Mouse (Mus musculus) stomach, postnatal 0 days (tissue): ENCODE measurements around the gene 2510009E07Rik. TPM values are rescaled to one million over a fixed set of nuclear protein-coding genes. Genes with fewer than 3 reads are reported as not detected.

ENCODE experiments used
- ATAC-seq: fragments of 200-750 bp; cut with Nextera tagmentation; 2 replicates; pipeline ENCODE4 v1.8.0; 2017; ENCODE audit not compliant: low FRiP score, low TSS enrichment
- DNase-seq: peaks from one replicate; pipeline ENCODE4 v3.0.0-alpha.2; 2016; ENCODE audit warnings: low spot score
- H3K27ac ChIP-seq: fragments of 300-500 bp; sonication (generic); replicated peaks from 2 replicates; pipeline ENCODE4 v1.5.1; 2014; ENCODE audit warnings: mild to moderate bottlenecking, control low read depth
- H3K27me3 ChIP-seq: fragments of 300-500 bp; sonication (generic); 2 replicates; pipeline ENCODE4 v1.6.1; 2014; ENCODE audit warnings: low read length; ENCODE audit not compliant: control insufficient read depth, insufficient read depth
- H3K36me3 ChIP-seq: fragments of 300-500 bp; sonication (generic); 2 replicates; pipeline ENCODE4 v1.6.1; 2014; ENCODE audit warnings: low read length, mixed read lengths; ENCODE audit not compliant: control insufficient read depth, insufficient read depth
- H3K4me1 ChIP-seq: fragments of 300-500 bp; sonication (generic); replicated peaks from 2 replicates; pipeline ENCODE4 v1.6.1; 2014; ENCODE audit warnings: antibody characterized with exemption; ENCODE audit not compliant: control insufficient read depth, insufficient read depth
- H3K4me2 ChIP-seq: fragments of 300-500 bp; sonication (generic); replicated peaks from 2 replicates; pipeline ENCODE4 v1.6.1; 2014; ENCODE audit warnings: low read depth, mild to moderate bottlenecking, control low read depth, moderate library complexity
- H3K4me3 ChIP-seq: fragments of 300-500 bp; sonication (generic); 2 replicates; pipeline ENCODE4 v1.5.1; 2014; ENCODE audit warnings: low read depth, low read length, control low read depth
- H3K9ac ChIP-seq: fragments of 300-500 bp; sonication (generic); 2 replicates; pipeline ENCODE4 v1.6.1; 2014; ENCODE audit warnings: mild to moderate bottlenecking, low read length, control low read depth, mixed read lengths
- H3K9me3 ChIP-seq: fragments of 300-500 bp; sonication (generic); 2 replicates; pipeline ENCODE4 v1.6.1; 2016; ENCODE audit warnings: low read length; ENCODE audit not compliant: control insufficient read depth
- CTCF ChIP-seq: IDR thresholded peaks from 2 replicates; pipeline ENCODE4 v1.5.1; 2016; ENCODE audit warnings: antibody characterized with exemption, low read depth, mild to moderate bottlenecking, moderate library complexity
- EP300 ChIP-seq: optimal IDR thresholded peaks from 2 replicates; pipeline ENCODE3; 2016; ENCODE audit warnings: antibody characterized with exemption
- WGBS: fragments of 180-500 bp; shearing (Covaris S2); extraction: QIAGEN DNeasy Blood & Tissue Kit; methylation state at CpG from one replicate; pipeline ENCODE4 v1.1.7; 2014; 5-methylcytosine and 5-hydroxymethylcytosine counted together
- polyA plus RNA-seq: library from polyadenylated mRNA; unstranded; fragments of >200 nt; fragmentation: Nextera tagmentation; extraction: Ambion mirVana; gene quantifications from 2 replicates; pipeline ENCODE4 v1.2.1, GENCODE M21; 2015

2510009E07Rik gene
- 9.6 and 10.3 TPM in 2 replicates for polyA plus RNA-seq

DNA sequence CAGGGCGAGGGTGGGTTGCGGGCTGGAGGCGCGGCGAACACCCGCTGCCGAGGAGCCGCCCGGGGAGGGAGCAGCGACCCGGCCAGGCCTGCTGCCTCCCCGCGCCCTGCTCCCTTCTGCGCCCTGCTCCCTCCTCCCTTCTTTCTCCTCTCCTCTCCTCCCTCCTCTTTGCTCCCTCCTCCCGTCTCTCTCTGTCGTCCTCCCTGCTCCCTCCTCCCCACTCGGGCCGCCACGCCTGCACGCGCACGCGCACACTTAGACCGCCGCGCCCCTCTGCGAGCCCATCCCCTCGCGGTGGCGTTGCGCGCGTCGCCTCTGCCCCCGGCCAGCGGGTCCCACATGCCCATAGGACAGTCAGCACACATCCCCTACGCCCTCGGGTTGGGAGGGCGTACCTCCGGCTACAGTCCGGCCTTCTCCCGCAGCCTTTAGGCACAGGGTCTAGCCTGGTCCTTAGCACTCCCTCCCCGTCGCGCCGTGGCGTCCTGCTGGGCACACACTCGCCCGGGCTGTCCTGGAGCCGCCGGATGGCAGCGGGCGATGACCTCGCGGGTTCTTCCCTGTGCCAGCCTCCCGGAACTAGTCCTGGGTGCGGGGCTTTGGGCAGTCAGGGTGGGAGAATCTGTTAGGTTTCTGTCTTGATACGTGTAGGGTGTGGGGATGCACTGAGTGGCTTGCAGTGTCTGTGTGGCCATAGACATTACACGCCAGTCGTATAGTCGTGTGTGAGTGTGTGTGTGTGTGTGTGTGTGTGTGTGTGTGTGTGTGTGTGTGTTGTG lies at the start of gene 2510009E07Rik:
TSS of gene 2510009E07Rik (minus strand) at position 203 of the 779 bp plus-strand sequence.
- Histone ChIP-seq H3K27me3 (no peaks in the 10 kb centered on the region), H3K9ac (peak within 1 kb of the TSS; percentile 88), H3K4me3 (peak within 1 kb of the TSS; percentile 86), H3K9me3 (no peaks in the 10 kb centered on the region), H3K27ac (peak within 1 kb of the TSS; percentile 92), H3K4me1 (no peaks in the 10 kb centered on the region), H3K4me2 (peak within 1 kb of the TSS; percentile 98), H3K36me3 (no peaks in the 10 kb centered on the region)
- DNase-seq (peak; percentile 85), ATAC-seq (peak; percentile 92)
- under 1% methylated on average over 46 of the region's 61 CpGs for WGBS
- peak; percentile 38 for TF ChIP-seq CTCF
- no peak for TF ChIP-seq EP300

DNA sequence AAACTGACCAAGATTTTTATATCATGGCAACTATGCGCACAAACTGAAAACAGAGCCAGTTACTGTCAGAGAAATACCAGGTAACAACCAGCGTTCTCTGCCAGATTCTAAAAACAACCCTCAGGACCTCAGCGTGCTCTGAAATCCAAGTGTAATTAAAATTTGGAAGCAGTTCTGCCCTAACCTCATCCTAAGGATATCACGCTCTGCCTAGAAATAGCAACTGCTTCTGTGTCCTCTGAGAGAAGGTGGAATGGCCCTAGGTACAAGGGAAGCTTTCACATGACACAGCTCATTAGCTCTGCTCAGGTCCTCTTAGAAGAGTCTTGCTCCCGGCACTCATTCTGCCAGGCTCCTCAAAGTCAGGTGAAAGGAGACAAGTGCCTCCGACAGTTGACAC lies 48.9 kb upstream of the 2510009E07Rik start:
- H3K4me3 ChIP-seq = no peak overlapping the region
- no peaks in the 10 kb centered on the region for H3K4me1 ChIP-seq
- WGBS = 90% methylated on average over 6 of the region's 6 CpGs
- no peak overlapping the region for H3K27ac ChIP-seq
- no peaks in the 10 kb centered on the region for H3K27me3 ChIP-seq
- no peak overlapping the region for H3K4me2 ChIP-seq
- H3K9me3 ChIP-seq = no peaks in the 10 kb centered on the region
- no peaks in the 10 kb centered on the region for H3K36me3 ChIP-seq
- no peak overlapping the region for H3K9ac ChIP-seq
- DNase-seq = no peak
- TF ChIP-seq CTCF (no peak), EP300 (no peak)
- ATAC-seq = no peak

GRCm38 (mm10) chr16:21742898-21743297 lies 48.4 kb upstream of the 2510009E07Rik start:
- H3K4me3 ChIP-seq = no peak overlapping the region
- TF ChIP-seq EP300 (no peak), CTCF (no peak)
- no peaks in the 10 kb centered on the region for H3K4me1 ChIP-seq
- no peak overlapping the region for H3K27ac ChIP-seq
- ATAC-seq = no peak
- DNase-seq = no peak
- WGBS = 90% methylated on average over 5 of the region's 5 CpGs
- no peaks in the 10 kb centered on the region for H3K9me3 ChIP-seq
- no peaks in the 10 kb centered on the region for H3K36me3 ChIP-seq
- no peak overlapping the region for H3K4me2 ChIP-seq
- no peaks in the 10 kb centered on the region for H3K27me3 ChIP-seq
- H3K9ac ChIP-seq = no peak overlapping the region

DNA sequence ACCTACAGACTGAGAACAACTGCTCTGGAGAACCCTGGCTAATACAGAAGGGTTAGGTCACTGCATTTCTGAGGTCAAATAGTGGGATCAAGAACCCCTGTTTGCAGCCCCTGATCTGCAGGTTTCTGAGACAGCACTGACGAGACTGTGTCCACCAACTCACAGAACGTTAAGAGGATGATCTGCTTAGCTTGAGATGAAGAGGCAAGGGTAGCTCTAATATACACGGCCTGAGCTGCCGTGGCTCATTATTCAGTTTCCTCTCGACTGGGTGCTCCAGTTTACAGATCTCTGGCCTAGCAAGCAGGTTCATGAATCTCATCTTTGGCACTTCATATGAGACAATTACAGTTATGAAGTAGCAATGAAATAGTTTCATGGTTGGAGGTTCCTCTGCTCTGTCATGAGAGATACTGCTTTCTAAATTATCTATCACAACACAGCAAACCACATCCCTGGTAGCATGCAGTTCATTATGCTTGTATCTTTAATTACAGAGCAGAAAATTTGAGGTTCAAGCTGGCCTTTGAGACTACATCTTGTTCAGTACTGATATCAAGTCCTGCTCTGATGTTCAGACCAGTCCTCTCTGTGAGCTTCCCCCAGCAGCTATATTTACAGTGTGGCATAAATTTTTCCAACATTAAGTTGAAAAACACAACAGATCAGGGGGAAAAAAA lies 47.9 kb upstream of the 2510009E07Rik start:
- ATAC-seq = no peak
- H3K4me1 ChIP-seq = no peaks in the 10 kb centered on the region
- H3K9ac ChIP-seq = no peak overlapping the region
- H3K9me3 ChIP-seq = no peaks in the 10 kb centered on the region
- no peak for DNase-seq
- H3K36me3 ChIP-seq = no peaks in the 10 kb centered on the region
- no peak overlapping the region for H3K4me2 ChIP-seq
- WGBS = 86% methylated on average over 5 of the region's 5 CpGs
- H3K27ac ChIP-seq = no peak overlapping the region
- H3K27me3 ChIP-seq = no peaks in the 10 kb centered on the region
- H3K4me3 ChIP-seq = no peak overlapping the region
- TF ChIP-seq CTCF (no peak), EP300 (no peak)

DNA sequence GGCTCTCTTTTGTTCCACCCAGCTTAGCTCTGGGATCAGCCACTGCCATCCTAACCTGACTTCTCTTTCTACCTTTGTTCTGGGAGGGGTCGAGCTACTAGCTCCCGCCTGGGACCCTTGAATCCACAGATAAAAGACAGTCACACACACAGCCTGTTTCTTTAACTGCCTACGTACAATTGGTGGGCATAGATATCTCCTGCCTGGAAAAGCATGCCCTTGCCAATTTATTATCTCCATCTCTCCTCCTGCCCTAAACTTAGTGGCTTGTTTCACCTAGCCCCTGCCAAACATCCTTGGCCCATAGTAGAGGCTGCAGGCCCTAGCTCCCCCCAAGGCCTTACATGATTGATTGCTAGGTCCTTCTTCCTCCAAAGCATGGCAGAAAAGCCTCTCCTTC lies 47.1 kb upstream of the 2510009E07Rik start:
- no peak for ATAC-seq
- no peaks in the 10 kb centered on the region for H3K9me3 ChIP-seq
- H3K4me2 ChIP-seq = no peak overlapping the region
- H3K27me3 ChIP-seq = no peaks in the 10 kb centered on the region
- H3K36me3 ChIP-seq = no peaks in the 10 kb centered on the region
- no peak overlapping the region for H3K4me3 ChIP-seq
- 88% methylated on average over 3 of the region's 3 CpGs for WGBS
- H3K9ac ChIP-seq = no peak overlapping the region
- H3K27ac ChIP-seq = no peak overlapping the region
- no peaks in the 10 kb centered on the region for H3K4me1 ChIP-seq
- no peak for DNase-seq
- TF ChIP-seq EP300 = no peak
- TF ChIP-seq CTCF = no peak

DNA sequence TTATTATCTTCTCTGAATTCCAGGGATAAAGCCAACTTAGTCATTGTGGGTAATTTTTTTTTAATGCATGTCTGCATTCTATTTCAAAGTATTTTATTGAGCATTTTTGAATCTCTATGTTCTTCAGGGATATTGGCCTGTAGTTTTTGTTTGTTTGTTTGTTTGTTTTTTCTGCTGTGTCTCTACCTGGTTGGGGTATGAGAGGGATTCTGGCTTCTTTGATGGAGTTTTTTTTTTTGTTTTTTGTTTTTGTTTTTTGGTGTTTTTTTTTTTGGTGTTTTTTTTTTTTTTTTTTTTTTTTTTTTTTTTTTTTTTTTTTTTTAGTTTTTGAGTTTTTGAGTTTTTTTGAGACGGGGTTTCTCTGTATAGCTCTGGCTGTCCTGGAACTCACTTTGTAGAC lies 41.2 kb upstream of the 2510009E07Rik start:
- H3K27me3 ChIP-seq = no peaks in the 10 kb centered on the region
- DNase-seq (no peak), ATAC-seq (no peak)
- H3K27ac ChIP-seq = no peak overlapping the region
- no peaks in the 10 kb centered on the region for H3K36me3 ChIP-seq
- H3K9ac ChIP-seq = no peak overlapping the region
- H3K4me2 ChIP-seq = no peak overlapping the region
- TF ChIP-seq EP300 (no peak), CTCF (no peak)
- no peaks in the 10 kb centered on the region for H3K9me3 ChIP-seq
- no peaks in the 10 kb centered on the region for H3K4me1 ChIP-seq
- H3K4me3 ChIP-seq = no peak overlapping the region
- 69% methylated on average over 1 of the region's 1 CpGs for WGBS
